Mouse (Mus musculus): ENCODE measurements around the gene Wasl. TPM values are rescaled to one million over a fixed set of nuclear protein-coding genes. Genes with fewer than 3 reads are reported as not detected.

Wasl gene
- polyA plus RNA-seq, 1 experiment from 2014 or later: 67.1 TPM

DNA sequence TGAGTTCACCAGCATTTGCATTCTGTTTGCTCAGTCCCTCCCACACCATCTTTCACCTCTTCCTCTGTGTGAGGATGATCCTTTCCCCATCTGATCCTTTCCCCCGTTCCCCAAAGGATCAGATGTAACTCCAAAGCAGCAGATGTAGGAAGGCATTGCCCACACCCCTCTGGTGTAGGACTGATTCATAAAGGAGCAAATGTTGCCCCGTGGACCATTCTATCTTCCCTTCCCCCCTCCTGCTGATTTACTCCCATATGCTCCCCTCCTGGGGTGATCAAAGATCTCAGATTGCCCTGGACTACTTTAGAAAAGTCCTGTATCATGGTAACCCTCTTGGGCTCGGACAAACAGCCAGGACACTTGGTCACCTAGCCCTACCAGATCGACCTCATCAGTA is 64.1 kb downstream of the Wasl start:
- WGBS: 73% methylated on average over 4 of the region's 4 CpGs
- H3K4me3 ChIP-seq: no peak overlapping the region
- no peak overlapping the region for H3K9ac ChIP-seq
- no peak overlapping the region for H3K27ac ChIP-seq (replicated peaks)
- H3K9me3 ChIP-seq: no peaks in the 10 kb centered on the region
- no peaks in the 10 kb centered on the region for H3K36me3 ChIP-seq
- H3K27me3 ChIP-seq: no peaks in the 10 kb centered on the region
- no peak for ATAC-seq (ENCODE audit: low FRiP score, low read depth)
- no peaks in the 10 kb centered on the region for H3K4me1 ChIP-seq (replicated peaks)
- no peak overlapping the region for H3K4me2 ChIP-seq

DNA sequence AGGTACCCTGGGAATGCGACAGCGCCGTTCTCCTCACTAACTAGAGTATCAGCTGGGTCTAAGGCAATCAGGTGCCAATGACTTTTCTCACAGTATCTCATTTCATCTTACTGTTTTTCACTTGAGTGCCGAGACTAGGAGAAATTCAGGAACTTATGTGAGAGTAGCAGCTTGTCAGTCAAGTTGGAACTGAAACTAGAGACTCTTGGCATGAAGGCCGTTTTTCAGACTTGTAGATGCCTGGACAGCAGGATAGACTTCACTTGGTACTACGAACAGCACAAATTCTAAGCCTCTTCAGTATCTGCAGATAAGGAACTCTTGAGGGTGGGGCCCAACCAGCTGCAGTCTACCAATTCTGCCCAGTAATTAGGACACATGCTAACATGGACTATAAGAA is 64.7 kb downstream of the Wasl start:
- no peaks in the 10 kb centered on the region for H3K36me3 ChIP-seq
- no peaks in the 10 kb centered on the region for H3K9me3 ChIP-seq
- WGBS: 81% methylated on average over 6 of the region's 6 CpGs
- H3K9ac ChIP-seq: no peak overlapping the region
- H3K4me3 ChIP-seq: no peak overlapping the region
- H3K4me1 ChIP-seq (replicated peaks): no peaks in the 10 kb centered on the region
- H3K27me3 ChIP-seq: no peaks in the 10 kb centered on the region
- no peak for ATAC-seq (ENCODE audit: low FRiP score, low read depth)
- no peak overlapping the region for H3K27ac ChIP-seq (replicated peaks)
- no peak overlapping the region for H3K4me2 ChIP-seq

GRCm38 (mm10) chr6:24599639-24600038 is 65.2 kb downstream of the Wasl start:
- 79% methylated on average over 5 of the region's 5 CpGs for WGBS
- H3K36me3 ChIP-seq: no peaks in the 10 kb centered on the region
- ATAC-seq (ENCODE audit: low FRiP score, low read depth): no peak
- no peaks in the 10 kb centered on the region for H3K4me1 ChIP-seq (replicated peaks)
- no peak overlapping the region for H3K4me2 ChIP-seq
- no peak overlapping the region for H3K27ac ChIP-seq (replicated peaks)
- H3K9me3 ChIP-seq: no peaks in the 10 kb centered on the region
- no peak overlapping the region for H3K9ac ChIP-seq
- no peaks in the 10 kb centered on the region for H3K27me3 ChIP-seq
- H3K4me3 ChIP-seq: no peak overlapping the region

GRCm38 (mm10) chr6:24599179-24599578 is 65.6 kb downstream of the Wasl start:
- Histone ChIP-seq H3K4me1 (replicated peaks) (no peaks in the 10 kb centered on the region), H3K9me3 (no peaks in the 10 kb centered on the region), H3K4me3 (no peak overlapping the region), H3K27ac (replicated peaks) (no peak overlapping the region), H3K9ac (no peak overlapping the region), H3K27me3 (no peaks in the 10 kb centered on the region), H3K4me2 (no peak overlapping the region), H3K36me3 (no peaks in the 10 kb centered on the region)
- no peak for ATAC-seq (ENCODE audit: low FRiP score, low read depth)
- WGBS: 94% methylated on average over 6 of the region's 6 CpGs

- no peak within 1 kb of the TSS for H3K4me2 ChIP-seq
- no peaks in the 10 kb centered on the region for H3K36me3 ChIP-seq
- WGBS: 65% methylated on average over 10 of the region's 10 CpGs
- no peak within 1 kb of the TSS for H3K27ac ChIP-seq (replicated peaks)
- no peak for ATAC-seq (ENCODE audit: low FRiP score, low read depth)
- no peaks in the 10 kb centered on the region for H3K27me3 ChIP-seq
- no peaks in the 10 kb centered on the region for H3K4me1 ChIP-seq (replicated peaks)
- H3K9ac ChIP-seq: no peak within 1 kb of the TSS
- no peaks in the 10 kb centered on the region for H3K9me3 ChIP-seq
- H3K4me3 ChIP-seq: no peak within 1 kb of the TSS
These were observed 67.3 kb downstream of the Wasl start, which contains the start of gene Lmod2 for GRCm38 (mm10) chr6:24597500-24597899. Gene Lmod2 (plus strand): TSS chr6:24597762.

DNA sequence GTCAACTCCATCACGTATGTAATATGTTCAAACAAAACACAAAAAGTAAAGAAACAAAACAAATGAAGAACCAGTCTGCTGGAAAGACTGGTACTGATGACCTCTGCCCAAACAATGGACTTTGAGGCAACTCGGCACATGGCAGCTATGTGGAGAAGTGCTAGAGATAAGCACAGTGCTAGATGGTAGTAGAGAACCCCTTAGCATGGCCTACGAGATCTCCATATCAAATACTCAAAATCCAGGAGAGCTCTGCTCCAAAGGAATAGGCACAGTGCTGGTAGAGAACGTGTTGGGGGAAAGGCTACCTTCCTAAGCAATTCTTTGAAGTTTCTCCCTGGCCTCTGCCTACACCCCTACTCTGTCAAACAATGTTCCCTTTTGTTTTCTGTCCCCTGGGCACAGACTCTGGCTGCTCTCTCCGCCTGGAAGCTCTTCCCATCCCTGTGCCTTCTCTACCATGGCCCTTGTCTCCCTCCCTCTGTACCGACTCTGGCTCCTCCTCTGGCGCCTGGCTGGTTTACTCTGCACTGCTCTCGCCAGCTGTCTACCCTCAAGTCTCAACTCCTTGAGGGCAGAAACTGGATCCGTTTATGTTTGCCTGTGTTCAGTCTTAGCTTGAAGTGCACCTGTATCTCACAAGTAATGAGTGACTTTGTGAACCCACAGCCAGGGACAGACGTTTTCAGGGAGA is 73.1 kb downstream of the Wasl start:
- H3K27ac ChIP-seq (replicated peaks): no peak overlapping the region
- no peak overlapping the region for H3K4me3 ChIP-seq
- H3K9me3 ChIP-seq: no peaks in the 10 kb centered on the region
- no peak overlapping the region for H3K9ac ChIP-seq
- H3K27me3 ChIP-seq: no peaks in the 10 kb centered on the region
- H3K4me1 ChIP-seq (replicated peaks): no peaks in the 10 kb centered on the region
- no peak overlapping the region for H3K4me2 ChIP-seq
- 54% methylated on average over 10 of the region's 10 CpGs for WGBS
- no peaks in the 10 kb centered on the region for H3K36me3 ChIP-seq
- no peak for ATAC-seq (ENCODE audit: low FRiP score, low read depth)

GRCm38 (mm10) chr6:24590282-24590681 is 74.5 kb downstream of the Wasl start:
- H3K4me2 ChIP-seq: no peak overlapping the region
- no peaks in the 10 kb centered on the region for H3K36me3 ChIP-seq
- H3K27me3 ChIP-seq: no peaks in the 10 kb centered on the region
- 80% methylated on average over 5 of the region's 5 CpGs for WGBS
- no peak overlapping the region for H3K4me3 ChIP-seq
- H3K27ac ChIP-seq (replicated peaks): no peak overlapping the region
- H3K9ac ChIP-seq: no peak overlapping the region
- ATAC-seq (ENCODE audit: low FRiP score, low read depth): no peak
- no peaks in the 10 kb centered on the region for H3K4me1 ChIP-seq (replicated peaks)
- H3K9me3 ChIP-seq: no peaks in the 10 kb centered on the region

DNA sequence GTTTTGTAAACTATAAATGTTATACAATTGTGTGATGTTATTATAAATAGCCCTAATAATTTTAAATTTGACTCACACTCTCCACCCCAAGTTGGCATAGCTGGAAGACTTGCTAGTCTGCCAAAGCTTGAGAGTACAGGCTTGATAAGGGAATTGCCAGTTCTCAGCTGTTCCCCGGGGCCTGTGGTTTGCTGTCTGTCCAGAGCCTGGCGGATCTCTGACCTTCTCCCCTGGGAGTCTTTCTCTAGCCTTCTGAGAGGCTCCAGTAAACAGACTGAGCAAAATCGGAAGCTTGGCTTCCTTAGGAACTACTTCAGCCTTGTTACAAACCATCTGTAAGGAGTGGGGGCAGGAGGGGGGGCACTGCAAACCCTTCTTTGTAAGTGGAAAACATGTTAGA is 77.9 kb downstream of the Wasl start:
- H3K27me3 ChIP-seq: no peaks in the 10 kb centered on the region
- H3K36me3 ChIP-seq: no peaks in the 10 kb centered on the region
- H3K4me1 ChIP-seq (replicated peaks): no peaks in the 10 kb centered on the region
- H3K9me3 ChIP-seq: no peaks in the 10 kb centered on the region
- WGBS: 42% methylated on average over 3 of the region's 3 CpGs
- no peak overlapping the region for H3K4me3 ChIP-seq
- no peak overlapping the region for H3K4me2 ChIP-seq
- no peak for ATAC-seq (ENCODE audit: low FRiP score, low read depth)
- H3K9ac ChIP-seq: no peak overlapping the region
- no peak overlapping the region for H3K27ac ChIP-seq (replicated peaks)

GRCm38 (mm10) chr6:24585431-24586310 is 79.1 kb downstream of the Wasl start:
- Histone ChIP-seq H3K27me3 (no peaks in the 10 kb centered on the region), H3K9me3 (no peaks in the 10 kb centered on the region), H3K4me1 (replicated peaks) (no peaks in the 10 kb centered on the region), H3K36me3 (no peaks in the 10 kb centered on the region), H3K4me2 (no peak overlapping the region), H3K9ac (no peak overlapping the region), H3K27ac (replicated peaks) (no peak overlapping the region), H3K4me3 (no peak overlapping the region)
- ATAC-seq (ENCODE audit: low FRiP score, low read depth): no peak
- 67% methylated on average over 10 of the region's 10 CpGs for WGBS

DNA sequence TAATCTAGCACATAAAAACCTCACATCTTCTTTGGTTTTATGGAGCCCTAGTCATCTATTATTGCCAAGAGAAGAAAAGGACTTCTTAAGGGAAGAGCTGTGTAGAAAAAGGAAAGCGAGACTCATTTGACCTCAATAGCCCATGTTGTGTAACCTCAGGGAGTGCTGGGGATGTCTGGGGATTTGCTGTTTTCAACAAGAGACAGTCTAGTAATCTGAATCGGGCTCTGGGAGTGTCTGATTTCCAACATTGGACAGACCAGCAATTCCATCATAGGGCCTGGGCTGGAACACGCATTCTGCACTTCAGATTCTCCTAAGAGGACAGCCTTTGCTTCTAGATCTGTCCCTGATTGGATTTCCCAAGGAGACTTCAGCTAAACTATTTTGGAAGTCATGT is 81.4 kb downstream of the Wasl start:
- no peaks in the 10 kb centered on the region for H3K4me1 ChIP-seq (replicated peaks)
- no peaks in the 10 kb centered on the region for H3K9me3 ChIP-seq
- no peak overlapping the region for H3K9ac ChIP-seq
- WGBS: 84% methylated on average over 3 of the region's 3 CpGs
- H3K4me2 ChIP-seq: no peak overlapping the region
- no peak overlapping the region for H3K27ac ChIP-seq (replicated peaks)
- no peaks in the 10 kb centered on the region for H3K27me3 ChIP-seq
- ATAC-seq (ENCODE audit: low FRiP score, low read depth): no peak
- no peaks in the 10 kb centered on the region for H3K36me3 ChIP-seq
- no peak overlapping the region for H3K4me3 ChIP-seq

DNA sequence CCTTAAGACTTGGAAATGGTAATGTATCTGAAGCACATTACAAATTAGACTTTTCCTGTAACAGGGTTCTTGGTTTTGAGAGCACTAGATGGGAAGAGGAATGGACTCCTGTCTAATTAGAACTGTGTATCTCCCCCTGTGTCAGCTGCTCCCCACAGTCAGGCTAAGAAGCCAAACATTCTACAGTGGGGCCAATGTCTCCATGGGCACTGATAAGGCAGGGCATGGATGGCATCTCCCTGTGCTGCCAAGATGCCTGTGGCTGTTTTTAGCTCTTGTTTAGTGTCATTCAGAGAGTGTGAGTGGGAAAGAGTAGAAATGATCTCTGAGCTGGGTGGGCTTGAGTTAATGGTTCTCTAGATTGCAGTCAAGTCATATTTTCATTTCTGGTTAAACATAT is 91.5 kb downstream of the Wasl start:
- no peak for ATAC-seq (ENCODE audit: low FRiP score, low read depth)
- Histone ChIP-seq H3K4me1 (replicated peaks) (no peaks in the 10 kb centered on the region), H3K4me2 (no peak overlapping the region), H3K4me3 (no peak overlapping the region), H3K36me3 (no peaks in the 10 kb centered on the region), H3K9ac (no peak overlapping the region), H3K27me3 (no peaks in the 10 kb centered on the region), H3K9me3 (no peaks in the 10 kb centered on the region), H3K27ac (replicated peaks) (no peak overlapping the region)

DNA sequence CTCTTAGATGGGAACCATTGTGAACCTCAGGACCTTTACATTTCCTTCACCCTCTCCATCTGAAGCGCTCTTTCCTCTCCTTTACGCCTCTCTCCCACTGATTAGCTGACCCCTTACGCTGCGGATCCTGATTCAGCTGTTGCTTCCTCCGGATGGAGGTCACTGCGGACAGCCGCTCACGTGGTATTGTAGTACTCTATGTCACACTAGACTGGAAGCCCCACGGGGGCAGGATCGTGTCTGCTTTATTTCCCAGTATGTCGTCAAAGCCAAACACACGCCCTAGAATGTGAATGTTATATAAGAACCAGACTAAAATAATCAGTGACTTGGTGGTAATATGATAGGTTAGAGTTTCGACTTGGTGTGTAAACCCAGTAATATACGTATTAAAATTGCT is 92.4 kb downstream of the Wasl start:
- ATAC-seq (ENCODE audit: low FRiP score, low read depth): no peak
- Histone ChIP-seq H3K4me1 (replicated peaks) (no peaks in the 10 kb centered on the region), H3K9me3 (no peaks in the 10 kb centered on the region), H3K4me2 (no peak overlapping the region), H3K4me3 (no peak overlapping the region), H3K27me3 (no peaks in the 10 kb centered on the region), H3K36me3 (no peaks in the 10 kb centered on the region), H3K27ac (replicated peaks) (no peak overlapping the region), H3K9ac (no peak overlapping the region)
- 94% methylated on average over 14 of the region's 14 CpGs for WGBS

All from hindbrain, embryonic 15.5 days (tissue).